Mouse (Mus musculus): Measurements from ENCODE around the gene Catip. TPM values are rescaled to one million over a fixed set of nuclear protein-coding genes. Genes with fewer than 3 reads are reported as not detected.
"Not testable (repeated sequence)": the region's sequence is repeated elsewhere in the genome, so short reads cannot be mapped to it uniquely, and the experiment has no call there.

Catip gene
- polyA plus RNA-seq, 1 experiment: not detected

DNA sequence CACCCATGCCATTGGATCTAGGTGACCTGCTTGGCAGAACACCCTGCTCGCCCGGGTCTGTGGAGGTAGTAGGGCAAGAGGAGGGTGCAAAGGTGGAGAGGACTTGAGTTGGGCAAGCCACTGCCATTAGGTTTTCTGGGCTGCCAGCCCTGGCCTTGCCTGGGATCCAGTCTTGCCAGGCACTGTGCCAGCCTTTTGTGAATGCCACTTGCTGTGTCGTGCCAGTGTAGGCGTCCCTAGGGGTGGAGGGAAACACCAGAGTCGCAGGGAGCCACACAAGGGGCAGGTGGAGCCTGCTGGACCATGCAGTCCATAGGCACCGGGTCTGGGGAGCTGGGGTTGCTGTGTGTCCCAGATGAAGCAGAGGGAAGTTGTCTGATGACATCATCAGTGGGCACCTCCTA lies 21.5 kb upstream of the Catip start:
- Histone ChIP-seq H3K4me1 (ENCODE audit: control insufficient read depth, insufficient read depth, low read length) (peaks cover 32% of the 10 kb centered on the region), H3K4me3 (ENCODE audit: insufficient read depth, low read depth, low read length) (no peak overlapping the region), H3K27ac (ENCODE audit: insufficient read depth, low read depth, low read length) (no peak overlapping the region)
- no peak for TF ChIP-seq CTCF (IDR thresholded peaks at IDR 0.05; ENCODE audit: insufficient read depth, low read depth, low read length)
- TF ChIP-seq POLR2A (IDR thresholded peaks at IDR 0.05; ENCODE audit: insufficient read depth, low read depth, low read length): no peak
- 30% methylated on average over 6 of the region's 6 CpGs for WGBS

DNA sequence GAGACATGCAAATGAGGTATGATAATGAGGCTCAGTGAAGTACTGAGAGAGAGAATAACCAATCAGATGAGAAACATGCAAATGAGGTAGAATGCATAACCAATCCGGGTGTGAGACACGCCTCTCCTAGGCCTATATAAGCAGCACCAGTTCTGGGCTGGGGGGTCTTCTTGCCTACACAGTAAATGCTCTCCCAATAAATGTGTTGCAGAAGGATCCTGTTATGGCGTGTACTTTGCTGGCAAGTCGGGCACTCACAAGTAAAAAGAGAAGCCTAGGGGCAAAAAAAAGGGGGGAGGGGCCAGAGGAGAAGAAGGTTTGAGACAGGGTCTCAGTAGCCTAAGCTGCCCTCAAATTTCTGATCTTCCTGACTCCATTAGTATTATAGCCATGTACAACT lies 20.9 kb upstream of the Catip start:
- 93% methylated on average over 4 of the region's 4 CpGs for WGBS
- H3K4me3 ChIP-seq (ENCODE audit: insufficient read depth, low read depth, low read length); H3K27ac ChIP-seq (ENCODE audit: insufficient read depth, low read depth, low read length): not testable (repeated sequence)
- H3K4me1 ChIP-seq (ENCODE audit: control insufficient read depth, insufficient read depth, low read length): peaks cover 31% of the 10 kb centered on the region

DNA sequence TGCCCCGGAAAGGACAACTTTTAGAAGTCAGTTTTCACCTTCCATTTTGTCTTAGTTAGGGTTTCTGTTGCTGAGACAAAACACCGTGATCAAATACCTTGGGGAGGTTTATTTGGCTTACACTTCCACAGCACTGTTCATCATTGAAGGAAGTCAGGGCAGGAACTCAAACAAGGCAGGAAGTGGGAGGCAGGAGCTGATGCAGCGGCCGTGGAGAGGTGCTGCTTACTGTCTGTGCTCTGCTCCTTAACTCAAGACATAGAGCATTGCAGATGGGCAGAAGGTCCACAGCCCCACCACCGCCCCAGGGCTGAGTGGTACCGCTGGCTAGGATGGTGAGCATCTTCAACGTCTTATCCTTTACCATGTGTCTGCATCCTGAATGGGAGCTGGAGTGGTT lies 20.0 kb upstream of the Catip start:
- WGBS: 84% methylated on average over 7 of the region's 7 CpGs
- TF ChIP-seq CTCF (IDR thresholded peaks at IDR 0.05; ENCODE audit: insufficient read depth, low read depth, low read length): no peak
- TF ChIP-seq POLR2A (IDR thresholded peaks at IDR 0.05; ENCODE audit: insufficient read depth, low read depth, low read length): no peak
- Histone ChIP-seq H3K4me3 (ENCODE audit: insufficient read depth, low read depth, low read length) (no peak overlapping the region), H3K27ac (ENCODE audit: insufficient read depth, low read depth, low read length) (no peak overlapping the region), H3K4me1 (ENCODE audit: control insufficient read depth, insufficient read depth, low read length) (peaks cover 31% of the 10 kb centered on the region)

DNA sequence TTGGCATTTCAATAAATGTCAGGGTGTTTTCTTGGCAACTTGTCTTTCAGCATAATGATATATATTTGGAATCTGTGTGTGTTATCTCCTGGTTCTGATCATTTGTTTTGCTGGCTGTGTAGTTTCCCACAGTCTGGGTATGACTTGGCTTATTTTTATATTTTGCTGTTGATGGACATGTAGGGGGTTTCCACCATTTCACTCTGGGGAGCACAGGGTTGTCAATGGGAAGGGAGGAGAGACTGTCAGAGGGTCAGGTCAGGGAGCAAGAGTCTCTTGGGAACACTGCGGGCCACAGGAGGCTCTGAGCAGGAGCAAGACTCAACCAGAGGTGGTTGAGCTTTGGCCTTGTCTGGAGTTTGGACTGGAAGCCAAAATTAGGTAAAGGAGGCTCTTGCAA lies 19.6 kb upstream of the Catip start:
- Histone ChIP-seq H3K27ac (ENCODE audit: insufficient read depth, low read depth, low read length) (no peak overlapping the region), H3K4me3 (ENCODE audit: insufficient read depth, low read depth, low read length) (no peak overlapping the region), H3K4me1 (ENCODE audit: control insufficient read depth, insufficient read depth, low read length) (peaks cover 30% of the 10 kb centered on the region)
- 85% methylated on average over 1 of the region's 1 CpGs for WGBS
- TF ChIP-seq CTCF (IDR thresholded peaks at IDR 0.05; ENCODE audit: insufficient read depth, low read depth, low read length): no peak
- TF ChIP-seq POLR2A (IDR thresholded peaks at IDR 0.05; ENCODE audit: insufficient read depth, low read depth, low read length): no peak

DNA sequence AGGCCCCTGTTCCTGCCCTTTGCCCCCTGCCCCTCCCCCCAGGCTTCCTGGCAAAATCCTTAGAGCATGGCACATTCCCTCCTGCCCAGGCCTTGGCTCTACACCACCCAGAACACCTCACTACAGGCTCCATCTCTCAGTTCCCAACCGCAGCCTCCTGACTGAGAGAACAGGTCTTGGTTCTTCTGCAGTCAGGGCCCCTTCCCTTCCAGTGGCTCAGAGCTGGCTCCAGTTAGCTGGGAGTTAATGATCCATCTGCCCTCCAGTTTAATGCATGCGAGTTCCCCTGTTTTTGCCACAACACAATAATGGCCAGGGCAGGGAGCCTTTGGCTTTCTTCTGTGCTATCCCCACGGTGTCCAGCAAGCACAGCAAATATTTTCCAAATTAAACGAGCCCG lies 18.7 kb upstream of the Catip start:
- H3K27ac ChIP-seq (ENCODE audit: insufficient read depth, low read depth, low read length): no peak overlapping the region
- H3K4me3 ChIP-seq (ENCODE audit: insufficient read depth, low read depth, low read length): no peak overlapping the region
- WGBS: 47% methylated on average over 5 of the region's 5 CpGs
- no peak for TF ChIP-seq CTCF (IDR thresholded peaks at IDR 0.05; ENCODE audit: insufficient read depth, low read depth, low read length)
- TF ChIP-seq POLR2A (IDR thresholded peaks at IDR 0.05; ENCODE audit: insufficient read depth, low read depth, low read length): no peak
- H3K4me1 ChIP-seq (ENCODE audit: control insufficient read depth, insufficient read depth, low read length): peaks cover 23% of the 10 kb centered on the region

DNA sequence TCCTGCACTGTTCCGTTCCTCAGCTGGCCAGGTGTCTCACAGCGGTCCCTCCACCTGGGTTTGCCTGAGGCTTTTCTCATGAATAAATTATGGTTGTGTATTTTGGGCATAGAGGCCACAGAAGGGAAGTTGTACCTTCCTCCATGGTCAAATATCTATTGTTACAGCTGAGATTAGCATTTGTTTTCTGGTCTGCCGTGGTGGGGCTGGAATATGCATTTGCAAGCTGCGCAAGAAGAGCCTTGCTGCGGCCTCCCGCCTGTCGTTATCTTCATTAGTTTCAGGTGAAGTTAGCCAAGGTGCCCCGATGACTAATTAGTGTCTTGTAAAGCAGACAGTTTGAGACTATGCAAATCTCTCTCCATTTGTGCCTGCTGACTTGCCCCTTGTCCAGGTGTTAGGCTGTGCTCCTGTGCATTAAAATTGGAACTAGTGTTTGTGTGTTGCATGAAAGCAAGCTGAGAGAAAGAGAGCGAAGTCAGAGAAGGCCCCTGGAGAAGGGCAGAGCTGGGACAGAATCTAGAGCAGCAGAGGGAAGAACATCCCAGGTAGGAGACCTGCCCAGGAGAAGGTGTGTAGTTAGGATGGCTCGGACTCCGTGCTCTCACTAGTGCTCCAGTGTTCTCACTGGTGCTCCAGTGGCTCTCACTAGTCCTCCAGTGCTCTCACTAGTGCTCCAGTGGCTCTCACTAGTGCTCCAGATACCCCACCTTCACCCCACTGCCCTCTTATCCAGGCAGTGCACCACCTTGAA lies 17.6 kb upstream of the Catip start:
- 86% methylated on average over 11 of the region's 11 CpGs for WGBS
- TF ChIP-seq CTCF (IDR thresholded peaks at IDR 0.05; ENCODE audit: insufficient read depth, low read depth, low read length) (no peak), POLR2A (IDR thresholded peaks at IDR 0.05; ENCODE audit: insufficient read depth, low read depth, low read length) (no peak)
- no peak overlapping the region for H3K4me3 ChIP-seq (ENCODE audit: insufficient read depth, low read depth, low read length)

DNA sequence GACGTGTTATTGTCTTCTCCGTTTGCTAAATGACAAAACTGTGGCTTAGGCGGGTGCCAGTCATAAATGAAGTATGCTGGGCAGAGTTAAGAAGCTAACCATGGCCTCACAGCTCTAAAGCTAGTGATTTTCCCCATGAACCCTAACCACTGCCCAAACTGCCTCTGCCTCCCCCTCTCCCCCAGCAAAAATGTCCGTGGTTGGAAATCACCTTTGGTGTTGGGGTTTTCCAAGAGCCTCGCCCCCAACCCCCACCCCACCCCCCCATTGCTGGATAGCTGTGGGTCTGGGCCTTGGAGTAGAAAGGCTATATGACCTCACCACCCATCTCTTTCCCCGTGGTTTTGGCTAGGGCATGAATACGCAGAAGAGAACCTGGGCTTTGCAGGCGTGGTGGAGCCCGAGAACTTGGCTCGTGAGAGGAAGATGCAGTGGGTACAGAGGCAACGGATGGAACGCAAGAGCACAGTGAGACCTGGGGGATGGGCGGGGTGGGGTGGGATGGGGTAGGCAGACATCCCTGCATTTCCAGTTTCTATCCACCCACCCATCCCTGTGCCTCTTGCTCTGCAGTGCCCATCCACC lies 10.6 kb upstream of the Catip start:
- WGBS: 88% methylated on average over 13 of the region's 13 CpGs
- no peak for TF ChIP-seq CTCF (IDR thresholded peaks at IDR 0.05; ENCODE audit: insufficient read depth, low read depth, low read length)
- H3K27ac ChIP-seq (ENCODE audit: insufficient read depth, low read depth, low read length): no peak overlapping the region
- H3K4me3 ChIP-seq (ENCODE audit: insufficient read depth, low read depth, low read length): no peak overlapping the region
- peaks cover 10% of the 10 kb centered on the region for H3K4me1 ChIP-seq (ENCODE audit: control insufficient read depth, insufficient read depth, low read length)

More for the DNA sequence above, 17.6 kb upstream of the Catip start:
- no peak overlapping the region for H3K27ac ChIP-seq (ENCODE audit: insufficient read depth, low read depth, low read length)
- H3K4me1 ChIP-seq (ENCODE audit: control insufficient read depth, insufficient read depth, low read length): peaks cover 20% of the 10 kb centered on the region

DNA sequence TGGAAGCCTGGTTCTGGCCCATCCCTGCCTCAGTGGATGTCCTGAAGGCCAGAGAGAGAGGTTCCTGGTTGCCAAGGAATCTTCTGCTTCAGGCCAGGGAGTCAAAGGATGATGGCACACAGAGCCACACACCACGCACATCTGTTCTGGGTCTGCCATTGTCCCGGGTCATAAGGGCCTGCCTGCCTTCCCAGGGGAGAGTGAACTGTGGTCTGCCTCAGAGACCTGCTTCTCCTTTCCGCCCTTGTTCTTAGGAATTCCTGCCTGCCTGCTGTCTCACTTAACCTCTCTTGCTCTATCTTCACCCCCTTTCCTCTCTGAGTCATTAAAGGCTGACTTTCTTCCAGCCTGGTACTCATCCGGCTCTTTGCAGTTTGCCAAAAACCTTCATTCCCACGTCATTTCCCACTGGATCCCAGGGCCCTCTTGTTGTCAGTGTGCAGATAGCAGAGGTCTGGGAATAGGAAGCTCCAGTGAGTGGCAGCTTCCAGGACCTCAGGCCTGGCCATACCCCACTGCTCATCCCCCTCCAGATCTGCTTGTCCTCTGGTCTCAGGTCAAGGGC lies 9.3 kb upstream of the Catip start:
- WGBS: 69% methylated on average over 5 of the region's 5 CpGs
- TF ChIP-seq POLR2A (IDR thresholded peaks at IDR 0.05; ENCODE audit: insufficient read depth, low read depth, low read length): no peak
- TF ChIP-seq CTCF (IDR thresholded peaks at IDR 0.05; ENCODE audit: insufficient read depth, low read depth, low read length): no peak

DNA sequence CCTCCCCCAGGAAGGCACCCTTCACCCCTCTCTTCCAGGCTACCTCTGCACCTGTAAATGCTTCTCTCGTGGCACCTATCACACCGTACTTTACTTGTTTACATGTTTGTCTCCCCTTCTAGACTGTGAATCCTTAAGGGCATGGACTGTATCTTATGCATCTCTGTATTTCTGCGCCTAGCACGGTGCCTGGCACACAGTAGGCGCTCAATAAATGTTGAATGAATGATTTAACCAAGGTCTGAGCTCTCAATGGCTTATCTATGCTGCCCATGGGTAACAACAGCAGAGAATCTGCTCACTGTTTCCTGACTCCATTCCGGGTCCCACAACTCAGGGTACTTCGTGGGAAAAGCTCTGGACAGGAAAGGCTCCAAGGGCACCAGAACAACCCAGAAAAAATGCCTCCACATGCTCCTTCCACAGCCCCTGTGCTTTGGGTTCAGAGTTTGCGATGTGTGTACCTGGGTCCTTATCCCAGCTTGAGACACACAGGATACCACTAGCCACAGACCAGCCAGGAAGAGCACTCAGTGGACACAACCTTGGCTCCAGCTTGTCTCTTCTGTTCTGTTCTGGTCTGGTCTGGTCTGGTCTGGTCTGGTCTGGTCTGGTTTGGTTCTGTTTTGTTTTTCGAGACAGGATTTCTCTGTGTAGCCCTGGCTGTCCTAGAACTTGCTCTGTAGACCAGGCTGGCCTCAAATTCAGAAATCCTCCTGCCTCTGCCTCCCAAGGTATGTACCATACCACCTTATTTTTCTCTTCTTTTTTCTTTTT lies 8.3 kb upstream of the Catip start:
- WGBS: 95% methylated on average over 9 of the region's 9 CpGs
- H3K27ac ChIP-seq (ENCODE audit: insufficient read depth, low read depth, low read length): no peak overlapping the region
- no peak for TF ChIP-seq POLR2A (IDR thresholded peaks at IDR 0.05; ENCODE audit: insufficient read depth, low read depth, low read length)
- TF ChIP-seq CTCF (IDR thresholded peaks at IDR 0.05; ENCODE audit: insufficient read depth, low read depth, low read length): no peak
- peaks cover 10% of the 10 kb centered on the region for H3K4me1 ChIP-seq (ENCODE audit: control insufficient read depth, insufficient read depth, low read length)
- H3K4me3 ChIP-seq (ENCODE audit: insufficient read depth, low read depth, low read length): no peak overlapping the region

More for the DNA sequence above, 9.3 kb upstream of the Catip start:
- H3K4me3 ChIP-seq (ENCODE audit: insufficient read depth, low read depth, low read length): no peak overlapping the region
- H3K27ac ChIP-seq (ENCODE audit: insufficient read depth, low read depth, low read length): no peak overlapping the region
- H3K4me1 ChIP-seq (ENCODE audit: control insufficient read depth, insufficient read depth, low read length): peaks cover 10% of the 10 kb centered on the region

Data from olfactory bulb, adult 2 months (tissue).